Mouse (Mus musculus) retina, embryonic 14.5 days (tissue): ENCODE data around the gene Il22ra2.

ENCODE experiments used
- DNase-seq: peaks from one replicate; pipeline ENCODE4 v3.0.0-alpha.2; 2015; ENCODE audit warnings: low spot score

The Il22ra2 gene

DNA sequence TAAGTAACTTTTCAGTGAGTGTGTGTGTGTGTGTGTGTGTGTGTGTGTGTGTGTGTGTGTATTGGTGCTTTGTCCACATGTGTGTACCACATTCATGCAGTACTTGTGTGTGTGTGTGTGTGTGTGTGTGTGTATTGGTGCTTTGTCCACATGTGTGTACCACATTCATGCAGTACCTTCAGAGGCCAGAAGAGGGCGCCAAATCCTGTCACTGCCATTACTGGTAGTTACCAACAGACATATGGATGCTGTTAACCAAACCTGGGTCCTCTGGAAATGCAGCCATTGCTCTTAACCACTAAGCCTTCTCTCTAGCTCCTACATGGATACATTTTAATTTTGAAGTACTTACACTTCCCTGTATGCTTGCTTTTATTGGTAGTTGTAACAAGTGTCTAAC lies 20.3 kb upstream of the Il22ra2 start:
- DNase-seq, result peak; percentile 25

DNA sequence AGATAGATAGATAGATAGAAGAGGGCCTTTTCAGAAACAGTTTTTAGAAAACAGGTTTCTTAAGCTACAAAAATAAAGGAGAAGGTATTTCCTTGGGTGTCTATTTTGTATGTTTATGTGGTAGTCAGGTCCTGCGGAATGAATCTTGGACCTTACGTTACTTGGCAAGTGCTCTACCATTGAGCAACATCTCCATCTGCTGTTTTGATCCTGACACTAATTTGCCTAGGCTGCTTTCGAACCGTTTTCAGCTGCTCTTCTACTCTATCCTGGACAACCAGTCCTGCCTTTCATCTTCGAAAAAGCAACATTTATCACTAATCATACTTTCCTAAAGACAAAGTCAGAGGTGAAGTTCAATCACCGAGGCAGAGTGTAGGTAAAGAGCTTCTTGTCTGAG lies 18.6 kb upstream of the Il22ra2 start:
- no peak for DNase-seq

DNA sequence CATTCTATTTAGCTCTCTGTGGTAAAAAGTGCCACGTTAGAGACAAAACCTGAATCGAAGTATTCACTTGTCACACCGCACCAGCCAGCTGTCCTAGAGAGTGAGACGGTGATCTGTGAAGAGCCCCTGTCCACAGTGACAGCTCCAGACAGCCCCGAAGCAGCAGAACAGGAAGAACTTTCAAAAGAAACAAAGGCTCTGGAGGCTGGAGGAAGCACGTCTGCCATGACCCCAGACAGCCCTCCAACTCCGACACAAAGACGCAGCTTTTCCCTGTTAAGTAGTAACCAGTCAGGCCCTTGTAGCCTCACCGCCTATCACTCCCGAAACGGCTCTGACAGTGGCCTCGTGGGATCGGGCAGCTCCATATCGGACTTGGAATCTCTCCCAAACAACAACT lies 12.7 kb upstream of the Il22ra2 start:
- no peak for DNase-seq

- DNase-seq, result no peak
Observed at GRCm38 (mm10) chr10:19611616-19612015, 10.2 kb upstream of the Il22ra2 start.

DNA sequence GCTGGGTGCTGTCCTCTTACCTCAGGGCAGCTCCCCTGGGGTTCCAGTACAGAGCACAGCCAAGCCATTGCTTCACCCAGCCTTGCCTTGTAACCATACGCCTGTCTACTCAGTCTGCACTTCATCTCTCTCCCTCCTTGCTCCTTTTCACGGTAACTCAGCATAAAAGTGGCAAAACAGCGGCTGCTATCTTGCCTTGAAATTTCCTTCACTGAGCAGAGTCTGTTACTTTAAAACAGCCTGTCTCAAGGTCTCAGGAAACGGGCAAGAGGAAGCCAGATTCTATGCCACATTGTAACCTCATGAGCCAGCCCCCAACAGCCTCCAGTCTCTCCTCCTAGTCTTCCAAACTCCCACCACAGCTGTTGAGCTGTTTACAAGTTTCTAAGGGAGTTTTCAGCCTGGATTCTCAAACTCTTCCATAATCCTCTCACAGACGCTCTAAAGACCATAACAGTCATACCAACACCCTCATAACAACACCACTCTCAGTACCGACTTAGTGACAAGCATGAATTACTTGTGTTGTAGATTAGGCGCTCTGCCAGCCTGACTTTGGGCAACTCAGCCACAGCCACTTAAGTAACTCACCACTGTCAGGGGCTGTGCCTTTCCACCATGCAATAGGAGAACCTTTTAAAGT lies 8.6 kb upstream of the Il22ra2 start:
- DNase-seq, result no peak

DNA sequence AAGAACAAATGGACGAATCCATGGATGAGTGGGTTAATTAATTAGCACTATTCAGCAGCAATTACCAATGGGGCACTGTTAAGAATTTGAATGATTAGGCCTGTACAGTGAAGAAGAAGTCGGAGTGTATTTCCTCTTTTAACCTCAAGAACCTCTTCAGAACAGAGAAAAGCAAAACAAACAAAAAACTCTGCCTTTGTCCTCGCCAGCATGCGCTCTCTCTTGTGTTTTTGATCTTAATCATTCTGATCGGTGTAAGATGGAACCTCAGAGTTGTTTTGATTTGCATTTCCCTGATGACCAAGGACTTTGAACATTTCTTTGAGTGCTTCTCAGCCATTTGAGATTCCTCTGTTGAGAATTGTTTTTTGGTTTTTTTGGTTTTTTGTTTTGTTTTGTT lies 2.1 kb upstream of the Il22ra2 start:
- no peak for DNase-seq

GRCm38 (mm10) chr10:19624617-19625016 lies 2.8 kb downstream of the Il22ra2 start:
- no peak for DNase-seq

- no peak for DNase-seq
Observed at GRCm38 (mm10) chr10:19627342-19627741, 5.5 kb downstream of the Il22ra2 start.

- no peak for DNase-seq
Observed at GRCm38 (mm10) chr10:19627748-19628147, 6.0 kb downstream of the Il22ra2 start.

GRCm38 (mm10) chr10:19631616-19632195 lies 9.9 kb downstream of the Il22ra2 start:
- DNase-seq, result no peak

DNA sequence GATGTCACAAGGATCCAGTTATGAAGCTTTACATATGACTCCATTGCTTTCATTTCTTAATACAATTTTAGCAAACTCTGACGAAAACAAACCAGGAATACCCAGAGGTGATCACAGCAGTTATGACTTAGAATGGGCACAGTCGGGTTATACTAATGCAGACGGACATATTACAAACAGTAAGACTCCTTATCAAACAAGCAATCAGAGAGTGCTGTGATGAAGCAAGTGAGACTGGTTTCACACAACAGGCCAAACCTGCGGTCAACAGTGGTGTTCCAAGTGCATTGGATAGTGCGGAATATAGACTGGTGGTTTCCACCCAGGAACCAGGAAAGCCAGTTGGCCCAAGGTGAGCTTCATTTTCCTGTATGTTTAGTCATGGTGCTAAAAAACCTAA lies 17.1 kb downstream of the Il22ra2 start:
- no peak for DNase-seq

DNA sequence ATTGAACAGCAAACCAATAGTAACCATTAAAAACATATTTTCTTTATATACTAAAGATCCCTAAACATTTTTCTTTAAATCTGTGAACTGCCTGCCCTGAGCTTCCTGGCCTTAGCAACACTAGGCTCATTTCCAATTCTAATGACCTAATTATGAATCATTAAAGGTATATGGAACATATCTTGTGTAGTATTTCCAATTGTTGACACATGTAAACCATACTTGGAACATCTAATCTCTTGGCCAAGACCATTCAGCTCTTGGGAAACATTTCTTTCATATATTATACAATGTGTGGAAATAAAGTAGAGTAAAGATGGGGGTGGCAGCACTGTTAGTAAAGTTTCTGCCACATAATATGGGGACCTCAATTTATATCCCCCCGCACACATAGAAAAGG lies 17.8 kb downstream of the Il22ra2 start:
- no peak for DNase-seq

- DNase-seq, result no peak
Observed at GRCm38 (mm10) chr10:19645119-19645518, 23.3 kb downstream of the Il22ra2 start.

DNA sequence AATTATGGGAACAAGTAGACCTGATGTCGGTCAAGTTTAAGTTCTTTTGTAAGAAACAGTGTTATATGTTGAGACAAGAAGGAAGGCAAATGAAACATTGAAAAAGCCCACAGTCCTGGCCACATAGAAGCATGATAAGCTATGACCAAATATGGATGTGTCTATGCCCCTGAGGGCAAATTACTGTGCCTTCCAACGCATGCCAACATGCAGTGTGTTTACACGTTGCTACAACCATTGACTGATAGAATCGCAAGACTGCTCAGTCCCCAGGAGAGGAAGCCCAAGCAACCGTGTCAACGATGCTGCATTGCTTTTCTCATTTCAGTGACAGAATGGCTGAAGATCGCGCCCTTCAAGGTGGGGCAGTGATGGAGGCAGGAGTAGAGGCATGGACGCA lies 35.6 kb downstream of the Il22ra2 start:
- DNase-seq, result no peak

DNA sequence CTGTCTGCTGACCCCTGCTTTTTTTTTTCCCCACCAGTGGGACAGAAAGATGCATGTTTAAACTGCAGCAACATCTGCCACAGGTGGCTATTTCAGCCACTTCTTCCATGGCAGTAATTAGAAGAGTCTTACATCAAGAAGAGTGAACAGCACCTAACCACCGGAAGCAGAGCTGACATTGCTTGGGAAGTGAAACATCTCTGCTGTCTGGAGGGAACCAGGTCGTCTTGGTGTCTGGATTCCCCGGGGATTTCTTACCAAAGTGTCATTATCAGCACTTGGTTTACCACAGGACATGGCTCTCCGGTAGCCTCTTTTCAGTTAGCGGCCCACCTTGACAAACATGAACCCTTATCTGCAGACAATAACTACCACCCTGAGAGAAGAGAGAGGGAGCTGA lies 38.2 kb downstream of the Il22ra2 start:
- no peak for DNase-seq

DNA sequence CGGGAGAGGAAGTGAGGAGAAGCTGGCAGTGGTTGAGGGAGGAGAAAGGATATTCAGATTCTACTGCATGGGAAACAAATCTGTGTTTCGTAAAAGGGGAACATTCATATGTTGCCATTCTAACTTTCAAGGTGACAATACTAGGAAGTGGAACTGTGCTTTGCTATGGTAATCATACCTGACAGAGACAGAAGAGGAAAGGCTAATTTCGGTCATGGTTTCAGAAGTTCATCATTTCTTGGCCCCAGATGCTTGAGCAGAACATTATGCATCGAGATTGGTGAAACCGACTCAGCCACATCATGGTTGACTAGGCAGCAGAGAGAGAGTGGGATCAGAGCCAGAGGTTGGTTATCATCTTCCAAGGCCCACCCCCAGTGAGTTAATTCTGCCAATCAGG lies 47.2 kb downstream of the Il22ra2 start:
- no peak for DNase-seq

DNA sequence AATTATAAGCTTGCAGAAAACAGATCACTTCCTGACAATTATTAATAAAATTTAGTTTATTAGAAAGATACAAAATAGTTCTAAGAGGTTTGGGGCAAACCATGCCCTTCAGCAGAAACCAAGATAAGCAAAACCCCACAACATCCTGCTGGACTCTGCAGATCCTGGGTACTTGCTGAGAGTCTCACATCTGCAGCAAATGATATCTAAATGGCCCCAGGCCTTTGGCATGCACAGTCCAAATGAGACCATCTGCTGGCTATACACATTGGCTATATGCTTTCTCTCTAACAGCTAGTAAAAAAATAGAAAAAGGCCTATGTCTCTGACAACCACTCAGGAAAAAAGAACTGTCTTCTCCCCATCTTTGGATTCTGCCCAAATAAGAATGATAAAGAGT lies 50.2 kb downstream of the Il22ra2 start:
- DNase-seq, result no peak

DNA sequence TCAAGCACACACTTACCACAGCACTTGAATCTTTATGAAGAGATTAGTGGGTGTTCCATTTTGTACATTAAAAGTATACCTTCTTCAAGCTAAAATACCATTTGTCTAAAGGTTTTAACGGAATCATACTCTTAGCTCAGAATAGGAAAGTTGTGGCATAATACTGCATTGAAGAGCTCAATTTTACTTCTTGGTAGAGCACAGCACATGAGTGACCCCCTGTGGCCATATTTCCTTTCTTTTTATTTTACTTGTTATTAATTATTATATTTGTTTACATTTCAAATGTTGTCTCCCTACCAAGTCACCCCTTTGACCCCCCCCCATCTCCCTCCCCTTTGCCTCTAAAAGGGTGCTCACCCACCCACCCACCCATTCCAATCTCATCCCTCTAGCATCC lies 51.3 kb downstream of the Il22ra2 start:
- DNase-seq, result no peak
